Mouse (Mus musculus) intestine, embryonic 16.5 days (tissue): ENCODE data around the gene Fdxr. TPM values are rescaled to one million over a fixed set of nuclear protein-coding genes. Genes with fewer than 3 reads are reported as not detected.

Source experiments
- ATAC-seq: fragments of 200-750 bp; cut with Nextera tagmentation; 2 replicates; pipeline ENCODE4 v1.8.0; 2017; ENCODE audit warnings: moderate TSS enrichment, moderate library complexity
- H3K27ac ChIP-seq: fragments of 300-500 bp; sonication (generic); 2 replicates; pipeline ENCODE4 v1.5.1; 2014; ENCODE audit warnings: mild to moderate bottlenecking, low read length
- H3K27me3 ChIP-seq: fragments of 300-500 bp; sonication (generic); replicated peaks from 2 replicates; pipeline ENCODE4 v1.6.1; 2014; ENCODE audit warnings: low read length, control low read depth, mixed read lengths; ENCODE audit not compliant: control insufficient read depth, insufficient read depth
- H3K36me3 ChIP-seq: fragments of 300-500 bp; sonication (generic); 2 replicates; pipeline ENCODE4 v1.6.1; 2014; ENCODE audit warnings: low read length, control low read depth; ENCODE audit not compliant: control insufficient read depth, insufficient read depth
- H3K4me1 ChIP-seq: fragments of 300-500 bp; sonication (generic); 2 replicates; pipeline ENCODE4 v1.6.1; 2014; ENCODE audit warnings: low read length, control low read depth, mixed read lengths; ENCODE audit not compliant: control insufficient read depth, insufficient read depth
- H3K4me2 ChIP-seq: fragments of 300-500 bp; sonication (generic); 2 replicates; pipeline ENCODE4 v1.6.1; 2014; ENCODE audit warnings: low read depth, low read length, control low read depth
- H3K4me3 ChIP-seq: fragments of 300-500 bp; sonication (generic); 2 replicates; pipeline ENCODE4 v1.5.1; 2014; ENCODE audit warnings: mild to moderate bottlenecking, low read length
- H3K9ac ChIP-seq: fragments of 300-500 bp; sonication (generic); 2 replicates; pipeline ENCODE4 v1.6.1; 2014; ENCODE audit warnings: low read depth, low read length
- H3K9me3 ChIP-seq: fragments of 300-500 bp; sonication (generic); 2 replicates; pipeline ENCODE4 v1.6.1; 2016; ENCODE audit warnings: low read length, control low read depth; ENCODE audit not compliant: control insufficient read depth
- WGBS: fragments of 180-500 bp; shearing (Covaris S2); extraction: QIAGEN DNeasy Blood & Tissue Kit; methylation state at CpG from one replicate; pipeline ENCODE4 v1.1.7; 2014; 5-methylcytosine and 5-hydroxymethylcytosine counted together
- polyA plus RNA-seq: library from polyadenylated mRNA; unstranded; fragments of >200 nt; fragmentation: Nextera tagmentation; extraction: Ambion mirVana; gene quantifications from 2 replicates; pipeline ENCODE4 v1.2.1, GENCODE M21; 2015

Fdxr gene
- polyA plus RNA-seq, 1 experiment from 2014 or later, result 22.9 TPM

DNA sequence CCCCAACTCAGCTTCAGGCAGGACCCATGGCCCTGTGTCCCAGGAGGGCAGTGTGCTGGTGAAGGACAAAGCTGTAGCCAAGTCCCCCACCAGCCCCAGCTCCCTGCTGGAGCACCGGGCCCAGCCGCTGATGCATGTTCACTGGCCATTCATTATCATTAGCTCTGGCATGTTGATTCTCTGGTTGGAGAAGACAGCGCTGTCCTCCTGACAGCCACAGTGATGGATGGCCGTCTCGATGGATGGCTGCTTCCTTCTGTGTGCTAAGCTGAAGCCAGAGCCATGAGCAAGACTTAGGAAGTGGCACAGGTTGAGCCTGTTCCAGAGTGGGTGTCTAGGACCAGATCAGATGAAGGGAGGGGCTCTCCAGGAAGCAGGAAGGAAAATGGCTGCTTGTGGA, 40.3 kb downstream of the Fdxr start:
- H3K4me3 ChIP-seq, result no peak overlapping the region
- H3K4me1 ChIP-seq, result peaks cover 11% of the 10 kb centered on the region
- no peaks in the 10 kb centered on the region for H3K9me3 ChIP-seq
- ATAC-seq, result no peak
- H3K27ac ChIP-seq, result no peak overlapping the region
- 15% methylated on average over 5 of the region's 5 CpGs for WGBS
- H3K9ac ChIP-seq, result no peak overlapping the region
- no peak overlapping the region for H3K4me2 ChIP-seq
- H3K27me3 ChIP-seq, result no peaks in the 10 kb centered on the region
- H3K36me3 ChIP-seq, result 0 out of 2 replicates have a peak, but pooled peaks cover under 1% of the 10 kb centered on the region

DNA sequence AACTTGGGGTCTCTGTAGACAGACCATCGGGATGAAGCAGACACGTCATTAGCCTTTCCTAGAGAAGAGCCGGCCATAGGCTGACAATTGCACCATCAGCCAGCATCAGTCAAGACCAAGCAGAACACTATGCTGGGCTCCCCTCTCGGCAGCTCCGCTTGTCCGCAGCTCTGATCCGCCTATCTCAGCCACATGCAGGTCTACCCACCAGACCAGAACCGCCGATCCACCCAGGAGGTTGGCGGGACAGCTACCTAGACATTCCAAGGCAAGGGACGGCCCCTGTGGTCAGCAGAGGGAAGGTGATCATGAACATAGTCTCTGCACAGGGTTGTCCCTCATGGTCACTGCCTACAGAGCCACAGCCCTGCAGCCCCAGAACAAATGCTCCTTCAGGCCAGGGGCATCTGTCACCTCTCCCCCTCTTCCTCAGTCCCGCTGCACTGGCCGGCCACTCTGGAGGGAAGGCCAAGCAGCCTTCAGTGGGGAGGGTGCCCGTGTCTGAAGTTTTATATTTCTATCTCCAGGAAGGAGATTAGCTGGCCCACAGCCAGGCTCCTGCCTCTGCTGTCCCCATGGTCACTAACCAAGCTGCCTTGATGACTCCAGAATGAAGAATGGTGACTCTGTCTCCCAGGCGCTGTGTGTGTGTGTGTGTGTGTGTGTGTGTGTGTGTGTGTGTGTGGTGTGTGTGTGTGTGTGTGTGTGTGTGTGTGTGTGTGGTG, 42.4 kb downstream of the Fdxr start:
- no peak overlapping the region for H3K9ac ChIP-seq
- H3K27me3 ChIP-seq, result no peaks in the 10 kb centered on the region
- H3K4me3 ChIP-seq, result no peak overlapping the region
- no peak overlapping the region for H3K4me2 ChIP-seq
- no peak for ATAC-seq
- 82% methylated on average over 15 of the region's 15 CpGs for WGBS
- peaks cover 22% of the 10 kb centered on the region for H3K4me1 ChIP-seq
- no peak overlapping the region for H3K27ac ChIP-seq
- no peaks in the 10 kb centered on the region for H3K36me3 ChIP-seq
- no peaks in the 10 kb centered on the region for H3K9me3 ChIP-seq

DNA sequence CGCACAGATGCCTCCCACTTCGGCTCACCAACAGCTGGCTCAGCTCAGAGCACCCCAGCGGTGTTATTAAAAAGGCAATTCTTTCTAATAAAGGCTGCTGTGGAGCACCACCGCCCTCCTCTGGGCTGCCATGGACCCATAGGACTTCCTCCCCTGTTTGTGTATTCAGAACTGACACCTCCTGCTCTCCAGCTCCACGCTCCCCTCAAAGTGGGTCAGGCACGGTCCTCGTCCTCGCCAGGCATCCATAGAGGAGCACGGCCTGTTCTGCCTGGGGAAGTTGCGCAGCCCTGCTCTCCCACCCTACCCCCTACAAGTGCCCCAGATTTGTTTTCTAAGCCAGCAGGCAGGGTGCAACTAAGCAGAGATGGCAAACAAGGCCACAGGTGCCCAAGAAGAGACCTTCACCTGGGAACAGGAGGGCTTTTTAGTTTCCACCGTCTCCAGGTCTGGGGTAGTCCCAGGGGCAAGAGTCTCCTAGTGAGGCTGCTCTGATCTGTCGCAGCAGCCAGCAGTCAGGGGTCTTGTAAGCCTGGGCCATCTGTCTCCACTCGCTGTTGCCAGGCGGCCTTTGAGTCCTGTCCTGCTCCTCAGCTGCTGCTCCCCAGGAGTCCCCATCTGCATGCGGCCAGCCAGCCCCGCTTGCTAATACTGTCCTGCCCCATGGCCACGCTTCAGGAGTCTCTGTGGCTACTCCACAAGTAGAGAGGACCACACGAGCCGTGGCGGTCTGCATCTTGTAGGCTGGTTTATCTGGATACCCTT, 43.1 kb downstream of the Fdxr start:
- H3K4me3 ChIP-seq, result no peak overlapping the region
- WGBS, result 71% methylated on average over 20 of the region's 20 CpGs
- H3K4me1 ChIP-seq, result peaks cover 22% of the 10 kb centered on the region
- no peak overlapping the region for H3K4me2 ChIP-seq
- no peak for ATAC-seq
- no peaks in the 10 kb centered on the region for H3K36me3 ChIP-seq
- no peak overlapping the region for H3K27ac ChIP-seq
- H3K27me3 ChIP-seq, result no peaks in the 10 kb centered on the region
- no peak overlapping the region for H3K9ac ChIP-seq
- no peaks in the 10 kb centered on the region for H3K9me3 ChIP-seq

DNA sequence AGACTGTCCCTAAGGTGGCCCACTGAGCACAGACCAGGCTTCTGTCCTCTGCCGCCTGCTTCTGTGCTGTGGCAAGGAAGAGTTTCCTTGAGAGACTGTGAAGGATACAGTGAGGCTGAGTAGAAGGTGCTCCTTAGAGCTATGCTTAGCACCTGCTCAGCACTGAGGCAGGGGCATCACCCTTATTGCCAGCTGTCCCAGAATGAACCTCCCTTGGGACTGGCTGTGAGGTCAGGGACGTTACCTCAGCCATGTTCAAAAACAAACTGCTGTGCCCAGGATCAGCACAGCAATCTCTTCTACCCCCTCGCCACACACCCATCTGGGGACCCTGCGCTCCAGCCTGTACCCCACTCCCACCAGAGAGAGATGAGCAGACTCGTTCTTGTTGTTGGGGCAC, 44.0 kb downstream of the Fdxr start:
- no peaks in the 10 kb centered on the region for H3K9me3 ChIP-seq
- H3K27ac ChIP-seq, result no peak overlapping the region
- H3K4me3 ChIP-seq, result no peak overlapping the region
- WGBS, result 95% methylated on average over 5 of the region's 5 CpGs
- H3K27me3 ChIP-seq, result no peaks in the 10 kb centered on the region
- no peak overlapping the region for H3K4me2 ChIP-seq
- no peak for ATAC-seq
- peaks cover 22% of the 10 kb centered on the region for H3K4me1 ChIP-seq
- no peak overlapping the region for H3K9ac ChIP-seq
- H3K36me3 ChIP-seq, result no peaks in the 10 kb centered on the region

DNA sequence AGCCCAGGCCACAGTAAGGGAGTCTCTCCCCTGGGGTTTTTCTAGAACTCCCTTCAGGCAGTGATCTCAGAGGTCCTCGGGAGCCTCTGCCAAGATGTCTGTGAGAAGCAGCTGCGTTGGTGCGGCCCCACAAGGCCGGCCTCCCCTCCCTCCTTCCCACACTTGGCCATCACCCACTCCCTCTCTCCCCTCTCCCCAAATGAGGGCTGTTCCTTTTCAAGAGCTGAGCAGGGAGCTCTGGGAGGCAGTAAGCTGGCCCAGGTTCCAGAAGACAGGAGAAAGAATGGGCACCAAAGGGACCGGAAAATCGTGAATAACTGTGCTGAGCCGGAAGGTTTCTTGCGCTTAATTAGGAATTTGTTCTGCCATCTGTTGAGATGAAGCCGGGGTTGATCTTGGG, 44.9 kb downstream of the Fdxr start:
- 50% methylated on average over 9 of the region's 9 CpGs for WGBS
- H3K9ac ChIP-seq, result peak overlapping the region; percentile 64
- peak; percentile 41 for ATAC-seq

DNA sequence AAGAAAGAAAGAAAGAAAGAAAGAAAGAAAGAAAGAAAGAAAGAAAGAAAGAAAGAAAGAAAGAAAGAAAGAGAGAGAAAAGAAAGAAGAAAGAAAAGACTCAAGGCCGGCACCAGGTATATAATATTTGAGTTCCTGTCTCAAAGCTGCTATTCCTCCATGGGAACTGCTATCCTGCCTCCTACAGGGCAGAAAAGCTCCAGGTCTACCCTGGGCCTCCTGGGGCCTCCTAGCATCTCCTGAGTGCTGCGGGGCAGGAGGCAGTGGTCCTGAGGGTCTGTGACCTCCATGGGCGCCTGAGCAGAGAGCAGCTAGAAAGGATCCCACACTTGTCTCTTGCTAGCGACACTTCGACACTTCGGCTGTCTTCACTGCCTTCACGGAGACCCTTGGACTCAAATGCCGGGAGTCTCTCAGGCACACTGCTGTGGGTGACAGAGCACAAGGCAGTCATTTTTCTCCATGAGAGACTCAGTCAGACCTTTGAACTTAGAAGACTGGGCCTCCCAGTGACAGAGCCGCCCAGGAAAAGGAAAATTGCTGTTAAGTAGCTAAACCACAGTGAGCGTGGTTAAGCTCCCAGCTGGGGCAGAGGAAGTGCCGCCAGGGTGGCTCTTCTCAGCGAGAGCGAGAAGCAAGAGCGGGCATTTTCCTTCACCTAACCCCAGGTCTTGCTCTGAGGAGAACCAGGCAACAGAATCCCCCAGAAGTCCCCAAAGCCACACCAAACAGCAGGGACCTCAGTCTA, 45.5 kb downstream of the Fdxr start:
- Histone ChIP-seq H3K36me3 (no peaks in the 10 kb centered on the region), H3K9me3 (no peaks in the 10 kb centered on the region), H3K9ac (peak overlapping the region; percentile 64), H3K4me3 (no peak overlapping the region), H3K4me1 (peaks cover 22% of the 10 kb centered on the region), H3K27me3 (no peaks in the 10 kb centered on the region), H3K27ac (peak overlapping the region; percentile 97), H3K4me2 (peak overlapping the region; percentile 46)
- 30% methylated on average over 14 of the region's 14 CpGs for WGBS
- ATAC-seq, result peak; percentile 94

More for the DNA sequence above, 44.9 kb downstream of the Fdxr start:
- Histone ChIP-seq H3K4me1 (peaks cover 22% of the 10 kb centered on the region), H3K36me3 (no peaks in the 10 kb centered on the region), H3K4me3 (no peak overlapping the region), H3K4me2 (peak overlapping the region; percentile 33; the same call in 1 of the 2 replicates), H3K9me3 (no peaks in the 10 kb centered on the region), H3K27ac (peak overlapping the region; percentile 97), H3K27me3 (no peaks in the 10 kb centered on the region)

DNA sequence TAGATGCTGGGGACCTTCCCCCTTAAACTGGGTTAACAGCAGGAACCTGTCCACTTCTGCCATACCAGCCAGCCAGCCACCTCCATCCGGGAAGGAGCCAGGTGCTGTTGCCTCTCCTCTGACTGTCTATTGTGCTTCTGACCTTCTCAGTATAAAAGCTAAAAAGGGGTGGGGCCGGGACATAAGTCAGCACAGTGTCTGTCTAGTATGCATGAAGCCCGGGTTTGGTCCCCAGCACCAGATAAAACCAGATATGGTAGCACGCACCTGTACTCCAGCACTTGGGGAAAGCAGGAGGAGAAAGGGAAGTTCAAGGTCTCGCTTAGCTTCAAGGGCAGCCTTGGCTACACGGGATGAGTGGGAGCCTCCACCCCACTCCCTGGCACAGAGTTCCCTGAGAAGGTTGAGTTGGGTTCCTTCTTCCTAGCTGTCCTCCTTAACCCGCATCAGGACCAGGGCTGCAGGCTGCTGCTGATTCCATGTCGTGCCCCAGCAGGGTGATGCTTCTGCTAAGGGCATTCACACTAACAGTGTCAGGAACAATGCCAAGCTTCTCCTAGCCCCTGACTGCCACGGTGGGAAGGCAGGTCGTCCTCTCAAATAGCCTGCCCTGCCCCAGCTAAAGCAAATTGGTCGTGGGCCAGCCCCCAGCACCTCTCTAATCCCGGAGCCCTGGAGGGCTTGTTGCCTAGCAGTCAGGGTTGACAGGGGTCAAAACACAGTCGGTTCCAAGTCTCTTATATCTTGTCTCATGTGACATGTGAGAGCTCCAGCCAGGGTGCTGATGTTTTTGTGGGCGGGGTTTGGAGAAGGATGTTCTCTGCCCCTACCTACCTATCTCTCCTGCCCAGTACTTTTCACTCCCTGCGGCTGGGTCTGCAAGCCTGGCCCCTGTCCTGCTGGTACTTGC, 47.6 kb downstream of the Fdxr start:
- no peaks in the 10 kb centered on the region for H3K27me3 ChIP-seq
- no peak overlapping the region for H3K9ac ChIP-seq
- whole genome bisulfite sequencing, result 57% methylated on average over 15 of the region's 15 CpGs
- H3K9me3 ChIP-seq, result no peaks in the 10 kb centered on the region
- H3K36me3 ChIP-seq, result no peaks in the 10 kb centered on the region
- no peak overlapping the region for H3K4me3 ChIP-seq
- no peak overlapping the region for H3K27ac ChIP-seq
- peaks cover 22% of the 10 kb centered on the region for H3K4me1 ChIP-seq
- H3K4me2 ChIP-seq, result no peak overlapping the region
- ATAC-seq, result no peak

DNA sequence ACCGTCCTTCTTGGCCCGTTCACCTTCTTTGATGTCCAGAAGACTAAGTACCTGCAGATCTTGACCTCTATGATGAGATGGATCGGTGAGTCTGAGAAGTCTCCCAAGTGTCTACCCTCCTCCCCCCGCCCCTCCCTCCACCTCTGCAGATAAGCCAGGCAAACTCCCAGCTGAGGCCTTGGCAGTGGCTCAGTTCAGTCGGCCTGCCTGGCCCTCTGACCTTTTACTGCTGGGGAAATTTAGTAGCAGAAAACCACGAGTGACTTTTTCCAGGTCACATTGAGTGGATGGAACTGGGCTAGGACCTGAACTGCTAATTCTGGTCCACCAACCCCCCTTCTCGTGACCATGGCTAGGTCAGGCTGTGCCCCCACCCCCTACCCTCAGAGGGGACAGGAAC, 48.4 kb downstream of the Fdxr start:
- no peak for ATAC-seq
- no peak overlapping the region for H3K4me3 ChIP-seq
- peaks cover 22% of the 10 kb centered on the region for H3K4me1 ChIP-seq
- no peaks in the 10 kb centered on the region for H3K27me3 ChIP-seq
- H3K9me3 ChIP-seq, result no peaks in the 10 kb centered on the region
- 57% methylated on average over 7 of the region's 7 CpGs for WGBS
- H3K4me2 ChIP-seq, result no peak overlapping the region
- no peak overlapping the region for H3K9ac ChIP-seq
- H3K36me3 ChIP-seq, result no peaks in the 10 kb centered on the region
- H3K27ac ChIP-seq, result no peak overlapping the region
